Mouse (Mus musculus): ENCODE results near the gene Ptgis. TPM values are rescaled to one million over a fixed set of nuclear protein-coding genes. Genes with fewer than 3 reads are reported as not detected.
A peak's percentile ranks its signal among the peaks of the same experiment; 100 is the strongest.

Gene Ptgis
- total and polyA plus RNA-seq, 3 experiments: 16.3 to 32.1 (median 17.7) TPM

DNA sequence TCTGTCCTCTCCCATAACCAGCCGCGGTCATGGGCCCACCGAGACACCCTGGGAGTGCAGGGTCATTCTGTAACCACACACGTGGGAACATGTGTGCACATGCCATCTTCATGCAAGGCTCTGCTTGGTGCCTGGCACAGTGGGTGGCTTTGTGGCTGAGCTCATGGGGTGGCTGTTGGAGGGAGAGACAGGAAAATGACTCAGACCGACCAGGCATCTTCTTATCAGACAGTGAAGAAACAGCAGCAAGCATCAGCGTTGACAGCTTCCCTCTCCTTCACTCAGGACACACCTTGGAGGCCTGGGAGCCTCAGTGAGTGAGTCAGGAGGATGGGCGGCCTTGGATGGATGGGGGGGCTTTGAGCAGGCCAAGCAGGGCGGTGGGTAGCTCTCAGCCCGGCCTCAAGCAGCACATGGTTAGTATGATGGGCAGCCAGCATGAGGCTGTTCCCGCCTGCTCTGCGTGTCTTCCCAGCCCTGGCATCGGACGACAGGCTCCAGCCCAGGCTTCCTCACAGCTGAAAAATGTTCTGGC is 32.9 kb upstream of the Ptgis start:
- WGBS: 59% methylated on average over 13 of the region's 13 CpGs

DNA sequence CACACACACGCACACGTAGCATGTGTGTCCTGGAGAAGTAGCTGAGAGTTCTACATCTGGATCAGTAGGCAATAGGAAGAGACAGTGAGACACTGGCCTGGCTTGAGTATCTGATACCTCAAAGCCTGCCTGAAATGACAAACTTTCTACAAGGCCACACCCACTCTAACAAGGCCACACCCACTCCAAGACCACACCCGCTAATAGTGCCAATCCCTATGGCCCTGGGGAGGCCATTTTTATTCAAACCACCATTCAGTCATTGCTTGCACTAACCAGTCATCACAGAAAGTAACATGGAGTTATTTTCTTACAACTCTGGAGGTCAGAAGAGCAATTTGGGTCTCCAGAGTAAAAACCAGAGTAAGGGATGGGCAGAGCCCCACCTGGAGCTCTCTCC is 32.3 kb upstream of the Ptgis start:
- H3K27ac ChIP-seq: no peak overlapping the region
- H3K4me1 ChIP-seq (ENCODE audit: control insufficient read depth, insufficient read depth, low read length): no peaks in the 10 kb centered on the region; the same call in 1 of the 2 replicates
- H3K36me3 ChIP-seq (ENCODE audit: control insufficient read depth, insufficient read depth, low read length): no peaks in the 10 kb centered on the region
- H3K79me2 ChIP-seq (replicated peaks; ENCODE audit: control insufficient read depth, insufficient read depth, low read length): no peaks in the 10 kb centered on the region
- intact Hi-C loops (cut with DNase I): no loop called here
- no peak overlapping the region for H3K4me3 ChIP-seq
- WGBS: 90% methylated on average over 3 of the region's 3 CpGs
- H3K9ac ChIP-seq (ENCODE audit: low read depth, low read length): no peak overlapping the region
- TF ChIP-seq EP300 (IDR thresholded peaks at IDR 0.05; ENCODE audit: insufficient read depth, low read depth, low read length): no peak
- no peak for TF ChIP-seq CTCF (IDR thresholded peaks at IDR 0.05)
- no peak for TF ChIP-seq POLR2A (IDR thresholded peaks at IDR 0.05; ENCODE audit: insufficient read depth, low read depth, low read length)
- peak; percentile 2 to 10 for DNase-seq
- H3K27me3 ChIP-seq (ENCODE audit: control insufficient read depth, insufficient read depth, low read length): no peaks in the 10 kb centered on the region

More for the DNA sequence above, 32.9 kb upstream of the Ptgis start:
- Histone ChIP-seq H3K9ac (ENCODE audit: low read depth, low read length) (no peak overlapping the region), H3K79me2 (replicated peaks; ENCODE audit: control insufficient read depth, insufficient read depth, low read length) (no peaks in the 10 kb centered on the region), H3K36me3 (ENCODE audit: control insufficient read depth, insufficient read depth, low read length) (no peaks in the 10 kb centered on the region), H3K27me3 (ENCODE audit: control insufficient read depth, insufficient read depth, low read length) (no peaks in the 10 kb centered on the region), H3K4me1 (ENCODE audit: control insufficient read depth, insufficient read depth, low read length) (no peaks in the 10 kb centered on the region; the same call in 1 of the 2 replicates), H3K27ac (no peak overlapping the region), H3K4me3 (no peak overlapping the region)
- no peak for TF ChIP-seq CTCF (IDR thresholded peaks at IDR 0.05)
- no peak for TF ChIP-seq EP300 (IDR thresholded peaks at IDR 0.05; ENCODE audit: insufficient read depth, low read depth, low read length)
- TF ChIP-seq POLR2A (IDR thresholded peaks at IDR 0.05; ENCODE audit: insufficient read depth, low read depth, low read length): no peak
- intact Hi-C loops (cut with DNase I): no loop called here
- DNase-seq: peak in 1 of 2 experiments; percentile 27

GRCm38 (mm10) chr2:167271121-167271521 is 30.7 kb upstream of the Ptgis start:
- DNase-seq: peak; percentile 55 to 69
- Histone ChIP-seq H3K27ac (no peak overlapping the region), H3K79me2 (replicated peaks; ENCODE audit: control insufficient read depth, insufficient read depth, low read length) (no peaks in the 10 kb centered on the region), H3K4me1 (ENCODE audit: control insufficient read depth, insufficient read depth, low read length) (peaks cover 3% of the 10 kb centered on the region), H3K27me3 (ENCODE audit: control insufficient read depth, insufficient read depth, low read length) (no peaks in the 10 kb centered on the region), H3K36me3 (ENCODE audit: control insufficient read depth, insufficient read depth, low read length) (no peaks in the 10 kb centered on the region), H3K9ac (ENCODE audit: low read depth, low read length) (no peak overlapping the region), H3K4me3 (no peak overlapping the region)
- intact Hi-C loops (cut with DNase I): no loop called here
- TF ChIP-seq CTCF (IDR thresholded peaks at IDR 0.05): no peak
- TF ChIP-seq EP300 (IDR thresholded peaks at IDR 0.05; ENCODE audit: insufficient read depth, low read depth, low read length): no peak
- no peak for TF ChIP-seq POLR2A (IDR thresholded peaks at IDR 0.05; ENCODE audit: insufficient read depth, low read depth, low read length)
- WGBS: 49% methylated on average over 9 of the region's 9 CpGs

DNA sequence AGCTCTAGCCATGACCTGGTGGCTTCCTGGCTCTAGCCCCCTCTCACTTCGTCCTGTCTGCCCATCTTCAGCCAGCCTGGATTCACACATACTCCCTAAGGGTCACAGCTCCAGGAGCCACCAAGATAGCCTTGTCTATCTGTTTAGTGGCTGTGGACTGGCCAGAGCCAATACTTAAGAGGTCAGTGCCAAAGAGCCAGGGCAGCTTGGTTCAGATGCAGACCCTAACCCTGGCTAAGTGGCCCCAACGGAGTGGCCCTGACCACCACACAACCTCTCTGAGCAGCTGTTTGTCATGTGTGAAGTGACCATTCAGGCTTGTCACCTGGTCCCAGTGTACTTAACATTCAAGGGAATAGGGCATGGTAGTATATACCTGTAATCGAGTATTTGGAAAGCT is 30.1 kb upstream of the Ptgis start:
- Histone ChIP-seq H3K79me2 (replicated peaks; ENCODE audit: control insufficient read depth, insufficient read depth, low read length) (no peaks in the 10 kb centered on the region), H3K27ac (no peak overlapping the region), H3K4me1 (ENCODE audit: control insufficient read depth, insufficient read depth, low read length) (peaks cover 3% of the 10 kb centered on the region), H3K4me3 (no peak overlapping the region), H3K36me3 (ENCODE audit: control insufficient read depth, insufficient read depth, low read length) (no peaks in the 10 kb centered on the region), H3K9ac (ENCODE audit: low read depth, low read length) (no peak overlapping the region), H3K27me3 (ENCODE audit: control insufficient read depth, insufficient read depth, low read length) (no peaks in the 10 kb centered on the region)
- 93% methylated on average over 3 of the region's 3 CpGs for WGBS
- intact Hi-C loops (cut with DNase I): no loop called here
- DNase-seq: peak; percentile 2 to 14
- TF ChIP-seq EP300 (IDR thresholded peaks at IDR 0.05; ENCODE audit: insufficient read depth, low read depth, low read length) (no peak), POLR2A (IDR thresholded peaks at IDR 0.05; ENCODE audit: insufficient read depth, low read depth, low read length) (no peak), CTCF (IDR thresholded peaks at IDR 0.05) (no peak)

DNA sequence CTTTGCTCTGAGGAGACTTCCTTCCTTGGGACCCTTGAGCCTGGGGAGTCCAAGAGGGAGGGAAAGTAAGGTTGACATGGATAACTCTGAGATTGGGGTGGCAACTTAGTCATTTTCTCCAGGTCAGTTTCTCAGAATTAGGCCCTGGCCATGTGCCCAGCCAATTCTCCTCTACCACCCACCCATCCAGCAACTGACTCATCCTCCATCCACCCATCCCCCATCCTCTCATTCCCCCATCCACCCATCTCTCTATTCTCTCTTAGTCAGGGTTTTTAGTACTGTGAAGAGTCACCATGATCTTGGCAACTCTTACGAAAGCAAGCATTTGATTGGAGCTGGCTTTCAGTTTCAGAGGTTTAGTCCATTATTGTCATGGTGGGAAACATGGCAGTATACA is 28.3 kb upstream of the Ptgis start:
- TF ChIP-seq CTCF (IDR thresholded peaks at IDR 0.05) (no peak), EP300 (IDR thresholded peaks at IDR 0.05; ENCODE audit: insufficient read depth, low read depth, low read length) (no peak), POLR2A (IDR thresholded peaks at IDR 0.05; ENCODE audit: insufficient read depth, low read depth, low read length) (no peak)
- intact Hi-C loops (cut with DNase I): no loop called here
- Histone ChIP-seq H3K4me3 (no peak overlapping the region), H3K27ac (no peak overlapping the region; the same call in 1 of the 2 replicates), H3K4me1 (ENCODE audit: control insufficient read depth, insufficient read depth, low read length) (peaks cover 4% of the 10 kb centered on the region), H3K9ac (ENCODE audit: low read depth, low read length) (no peak overlapping the region), H3K79me2 (replicated peaks; ENCODE audit: control insufficient read depth, insufficient read depth, low read length) (no peaks in the 10 kb centered on the region), H3K36me3 (ENCODE audit: control insufficient read depth, insufficient read depth, low read length) (no peaks in the 10 kb centered on the region), H3K27me3 (ENCODE audit: control insufficient read depth, insufficient read depth, low read length) (no peaks in the 10 kb centered on the region)
- DNase-seq: no peak
- 93% methylated on average over 1 of the region's 1 CpGs for WGBS

GRCm38 (mm10) chr2:167268411-167268690 is 27.9 kb upstream of the Ptgis start:
- no peak for TF ChIP-seq EP300 (IDR thresholded peaks at IDR 0.05; ENCODE audit: insufficient read depth, low read depth, low read length)
- no peak for TF ChIP-seq CTCF (IDR thresholded peaks at IDR 0.05)
- TF ChIP-seq POLR2A (IDR thresholded peaks at IDR 0.05; ENCODE audit: insufficient read depth, low read depth, low read length): no peak
- Histone ChIP-seq H3K79me2 (replicated peaks; ENCODE audit: control insufficient read depth, insufficient read depth, low read length) (no peaks in the 10 kb centered on the region), H3K4me1 (ENCODE audit: control insufficient read depth, insufficient read depth, low read length) (peaks cover 5% of the 10 kb centered on the region), H3K4me3 (no peak overlapping the region), H3K36me3 (ENCODE audit: control insufficient read depth, insufficient read depth, low read length) (no peaks in the 10 kb centered on the region), H3K27me3 (ENCODE audit: control insufficient read depth, insufficient read depth, low read length) (no peaks in the 10 kb centered on the region), H3K9ac (ENCODE audit: low read depth, low read length) (no peak overlapping the region), H3K27ac (no peak overlapping the region; the same call in 1 of the 2 replicates)
- intact Hi-C loops (cut with DNase I): no loop called here
- 87% methylated on average over 8 of the region's 8 CpGs for WGBS
- DNase-seq: peak in 1 of 2 experiments; percentile 2
